ENCODE assay signal across 32 mouse cellular contexts in the genomic region with DNA sequence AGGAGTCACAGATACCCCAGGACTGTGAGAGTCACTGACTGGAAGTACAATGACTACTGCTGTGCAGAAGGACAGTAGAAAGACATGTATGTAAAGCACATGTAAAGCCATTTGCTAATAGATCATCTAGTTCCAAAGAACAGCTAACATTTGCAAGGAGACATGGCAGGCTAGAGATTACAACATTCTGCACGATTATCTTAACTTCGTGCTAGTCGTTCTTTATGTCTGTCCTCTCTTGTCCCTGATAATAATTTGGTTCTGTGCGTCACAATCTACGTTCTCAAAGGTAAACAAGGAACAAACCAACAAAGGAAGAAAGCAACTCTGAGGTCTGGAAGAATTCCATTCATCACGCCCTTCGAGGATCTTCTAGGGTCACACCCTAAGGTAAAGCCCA.
DNase-seq lines count a peak whose midpoint lies in the region; ATAC-seq and TF ChIP-seq lines count a peak whose summit lies in the region.
"Had no signal": no experiment of that assay in that cellular context is flagged by ENCODE, and none has a peak within 500 bp of the region (broad histone marks: within the 10 kb centered on the region; RNA-seq: fewer than 3 reads in every experiment).

No protein-coding gene starts in this region.

- H3K9ac ChIP-seq in CH12.LX (ENCODE audit: insufficient read depth, low read depth) = peak overlapping the region; percentile 55
- H3K9ac ChIP-seq in liver, embryonic 14.5 days (replicated peaks) = no peak overlapping the region
- no peak overlapping the region for H3K9ac ChIP-seq in hindbrain, embryonic 13.5 days
- H3K9ac ChIP-seq: embryonic facial prominence, embryonic 15.5 days; forebrain, embryonic 12.5 days; forebrain, postnatal 0 days; heart, embryonic 12.5 days; hindbrain, embryonic 14.5 days; limb, embryonic 13.5 days; lung, embryonic 14.5 days had no signal

- 0 out of 2 replicates have a peak overlapping the region, but pooled peaks have one; percentile 65 for H3K27ac ChIP-seq in layer of hippocampus, adult 2 months
- peak overlapping the region; percentile 72 for H3K27ac ChIP-seq in CH12.LX (ENCODE audit: insufficient read depth, low read depth)
- no peak overlapping the region for H3K27ac ChIP-seq in liver, embryonic 14.5 days
- H3K27ac ChIP-seq in hindbrain, embryonic 13.5 days = no peak overlapping the region
- H3K27ac ChIP-seq: embryonic facial prominence, embryonic 10.5 days; embryonic facial prominence, embryonic 15.5 days; forebrain, embryonic 12.5 days; heart, adult 2 months; hindbrain, embryonic 14.5 days; left cerebral cortex, adult 2 months; limb, embryonic 13.5 days; midbrain, embryonic 10.5 days had no signal

- peak overlapping the region; percentile 96 for H3K4me2 ChIP-seq in CH12.LX (ENCODE audit: insufficient read depth, low read depth, poor library complexity, severe bottlenecking)
- no peak overlapping the region for H3K4me2 ChIP-seq in liver, embryonic 14.5 days (ENCODE audit: low read depth)
- H3K4me2 ChIP-seq in hindbrain, embryonic 13.5 days = no peak overlapping the region
- H3K4me2 ChIP-seq: embryonic facial prominence, embryonic 15.5 days; forebrain, embryonic 12.5 days; heart, embryonic 12.5 days; hindbrain, embryonic 14.5 days; limb, embryonic 13.5 days; lung, embryonic 14.5 days had no signal

- TF ChIP-seq CTCF in layer of hippocampus, adult 2 months (conservative IDR thresholded peaks at IDR 0.05) = no peak
- TF ChIP-seq CTCF in CH12.LX (conservative IDR thresholded peaks at IDR 0.05 in 1 of 2, IDR thresholded peaks at IDR 0.05 in 1 of 2; ENCODE audit: low read depth in 2 of 2, low read length in 2 of 2) = no peak
- TF ChIP-seq CTCF in liver, embryonic 14.5 days (IDR thresholded peaks at IDR 0.05; ENCODE audit: low read depth) = no peak

- no peak for DNase-seq in layer of hippocampus, adult 2 months (ENCODE audit: low spot score in 2 of 2)
- DNase-seq in layer of hippocampus, adult 9-10 months (ENCODE audit: low spot score) = no peak
- no peak for DNase-seq in CH12.LX (ENCODE audit: extremely low read depth)
- DNase-seq in liver, embryonic 14.5 days (ENCODE audit: low read depth in 3 of 3, low spot score in 3 of 3) = no peak
- DNase-seq in adipocyte (ENCODE audit: low spot score) = no peak
- DNase-seq in ovary, adult 18-20 months (ENCODE audit: low spot score) = no peak
- DNase-seq: adrenal gland, postnatal 14 days; cerebellum, adult 11-12 months; cerebellum, postnatal 10 days; forebrain, postnatal 0 days; heart, adult 2 months; heart, postnatal 4 days; kidney, adult 9 months; kidney, postnatal 10 days; lung, embryonic 14.5 days; lung, postnatal 14 days; right cerebral cortex, adult 18-20 months; thymus, postnatal 25 days had no signal

- 21% methylated on average over 7 of the region's 7 CpGs for WGBS in liver, embryonic 14.5 days (ENCODE audit: insufficient replicate concordance)
- WGBS in hindbrain, embryonic 13.5 days = 93% methylated on average over 7 of the region's 7 CpGs

- TF ChIP-seq RAD21 in CH12.LX (IDR thresholded peaks at IDR 0.05; ENCODE audit: low read depth, low read length) = no peak

- dilution Hi-C loops in CH12.LX (cut with MboI; ENCODE audit: extremely low pct_ligation_motif_present, extremely low pct_unique_long_range_greater_than_20kb, low sequenced_read_pairs) = no loop called here

- no peaks in the 10 kb centered on the region for H3K9me3 ChIP-seq in CH12.LX (replicated peaks; ENCODE audit: low read length)
- H3K9me3 ChIP-seq in liver, embryonic 14.5 days (ENCODE audit: control insufficient read depth, low read length) = no peaks in the 10 kb centered on the region
- no peaks in the 10 kb centered on the region for H3K9me3 ChIP-seq in hindbrain, embryonic 13.5 days
- H3K9me3 ChIP-seq: embryonic facial prominence, embryonic 10.5 days; embryonic facial prominence, embryonic 15.5 days; forebrain, embryonic 12.5 days; G1E; heart, embryonic 12.5 days; limb, embryonic 13.5 days; midbrain, embryonic 10.5 days had no signal

- in situ Hi-C loops in CH12.LX (cut with MboI; ENCODE audit: low pct_ligation_motif_present, low pct_unique_long_range_greater_than_20kb, low sequenced_read_pairs) = loop anchor here (25.0 kb wide), 1 partner anchor 267 kb away; no protein-coding TSS in a partner anchor

- H3K27me3 ChIP-seq in CH12.LX (replicated peaks) = no peaks in the 10 kb centered on the region
- no peaks in the 10 kb centered on the region for H3K27me3 ChIP-seq in liver, embryonic 14.5 days (ENCODE audit: control insufficient read depth, insufficient read depth, low read length)
- H3K27me3 ChIP-seq in hindbrain, embryonic 13.5 days = no peaks in the 10 kb centered on the region
- H3K27me3 ChIP-seq: embryonic facial prominence, embryonic 15.5 days; forebrain, embryonic 12.5 days; heart, embryonic 12.5 days; limb, embryonic 13.5 days; Patski had no signal

- peaks cover 5 to 42% of the 10 kb centered on the region in 2 experiments for H3K36me3 ChIP-seq in CH12.LX (replicated peaks in 1 of 2; ENCODE audit: control insufficient read depth in 1 of 2, insufficient read depth in 1 of 2, low read length in 1 of 2)
- H3K36me3 ChIP-seq in liver, embryonic 14.5 days (replicated peaks; ENCODE audit: control insufficient read depth, insufficient read depth, low read depth) = no peaks in the 10 kb centered on the region
- no peaks in the 10 kb centered on the region for H3K36me3 ChIP-seq in hindbrain, embryonic 13.5 days
- H3K36me3 ChIP-seq: embryonic facial prominence, embryonic 10.5 days; embryonic facial prominence, embryonic 15.5 days; G1E; heart, embryonic 12.5 days; limb, embryonic 13.5 days; midbrain, embryonic 10.5 days had no signal

- peak; percentile 41; the same call in 1 of the 2 replicates for ATAC-seq in liver, embryonic 14.5 days (ENCODE audit: insufficient read depth)
- ATAC-seq in megakaryocyte progenitor cell, adult 5-6 weeks (replicated peaks; ENCODE audit: poor library complexity) = peak; percentile 33
- ATAC-seq in hindbrain, embryonic 13.5 days (ENCODE audit: low FRiP score) = no peak
- ATAC-seq: forebrain, postnatal 0 days; intestine, postnatal 0 days; midbrain, embryonic 16.5 days; Patski had no signal

- no peak for TF ChIP-seq POLR2A in CH12.LX (IDR thresholded peaks at IDR 0.05; ENCODE audit: low read depth, low read length)

- H3K4me3 ChIP-seq in layer of hippocampus, adult 2 months = no peak overlapping the region
- no peak overlapping the region for H3K4me3 ChIP-seq in CH12.LX (replicated peaks in 1 of 3; ENCODE audit: low read depth in 2 of 3, low read length in 2 of 3, poor library complexity in 1 of 3)
- H3K4me3 ChIP-seq in liver, embryonic 14.5 days (ENCODE audit: insufficient read depth in 1 of 2, low read depth in 2 of 2, low read length in 2 of 2) = no peak overlapping the region
- no peak overlapping the region for H3K4me3 ChIP-seq in hindbrain, embryonic 13.5 days
- H3K4me3 ChIP-seq: embryonic facial prominence, embryonic 10.5 days; embryonic facial prominence, embryonic 15.5 days; forebrain, embryonic 12.5 days; heart, adult 2 months; heart, embryonic 12.5 days; left cerebral cortex, adult 2 months; limb, embryonic 13.5 days; midbrain, embryonic 10.5 days had no signal

- no peak for TF ChIP-seq EP300 in CH12.LX (IDR thresholded peaks at IDR 0.05; ENCODE audit: low read length)
- 0 out of 2 replicates have a peak, but pooled peaks have one; percentile 27 for TF ChIP-seq EP300 in liver, embryonic 14.5 days (IDR thresholded peaks at IDR 0.05; ENCODE audit: low read depth)

- H3K4me1 ChIP-seq in CH12.LX (ENCODE audit: control insufficient read depth in 1 of 2, insufficient read depth in 2 of 2) = peaks cover 27 to 71% of the 10 kb centered on the region in 2 experiments
- H3K4me1 ChIP-seq in liver, embryonic 14.5 days (replicated peaks; ENCODE audit: control insufficient read depth in 2 of 2, insufficient read depth in 2 of 2, low read length in 1 of 2) = peaks cover 0 to 17% of the 10 kb centered on the region in 2 experiments; a peak in 2 of 4 replicates
- H3K4me1 ChIP-seq in hindbrain, embryonic 13.5 days (replicated peaks) = peaks cover 21% of the 10 kb centered on the region

- H3K79me2 ChIP-seq in CH12.LX (replicated peaks; ENCODE audit: control insufficient read depth, extremely low read depth, insufficient read depth, poor library complexity, severe bottlenecking) = peaks cover 65% of the 10 kb centered on the region

TF ChIP-seq in CH12.LX, 34 proteins besides CTCF, POLR2A, EP300 and RAD21:
- TF ChIP-seq MEF2A (IDR thresholded peaks at IDR 0.05; ENCODE audit: borderline replicate concordance, low read depth, low read length) (no peak), JUND (conservative IDR thresholded peaks at IDR 0.05; ENCODE audit: low read depth, low read length) (no peak), CHD1 (IDR thresholded peaks at IDR 0.05; ENCODE audit: low read depth, low read length) (peak; percentile 7; the same call in 1 of the 2 replicates), USF2 (conservative IDR thresholded peaks at IDR 0.05; ENCODE audit: low read depth, low read length) (no peak), ZKSCAN1 (IDR thresholded peaks at IDR 0.05; ENCODE audit: borderline replicate concordance, low read depth, low read length) (no peak)

Comparison
In these comparisons a context has a peak if more than half of its experiments do, and no peak if none do; other contexts are left out.
1. H3K27ac ChIP-seq: peak in layer of hippocampus, adult 2 months (single experiment) and CH12.LX (single experiment); none in liver, embryonic 14.5 days (single experiment) and hindbrain, embryonic 13.5 days (single experiment).